Mouse (Mus musculus) CH12.LX (cell line): ENCODE measurements around the gene Safb2. TPM values are rescaled to one million over a fixed set of nuclear protein-coding genes. Genes with fewer than 3 reads are reported as not detected.
A peak's percentile ranks its signal among the peaks of the same experiment; 100 is the strongest.

ENCODE experiments used
- DNase-seq: peaks from one replicate; pipeline ENCODE4 v3.0.0-alpha.2; 2013; ENCODE audit errors: extremely low read depth
- H3K27ac ChIP-seq: 2 replicates; pipeline ENCODE4 v1.5.1; 2012; ENCODE audit warnings: low read depth, mild to moderate bottlenecking, control low read depth, moderate library complexity; ENCODE audit not compliant: insufficient read depth
- H3K27me3 ChIP-seq: replicated peaks from 2 replicates; pipeline ENCODE3; 2012; ENCODE audit warnings: inconsistent platforms
- H3K36me3 ChIP-seq, 2 experiments: replicated peaks in 1 of 2; 2 replicates each; pipeline versions ENCODE3 to v1.6.1; 2012; ENCODE audit warnings: inconsistent platforms in 1 of 2, low read length in 1 of 2, mild to moderate bottlenecking in 1 of 2, mixed read lengths in 1 of 2, moderate library complexity in 1 of 2; ENCODE audit not compliant: control insufficient read depth in 1 of 2, insufficient read depth in 1 of 2
- H3K4me1 ChIP-seq, 2 experiments: 2 replicates each; pipeline ENCODE4 v1.6.1; 2012; ENCODE audit warnings: inconsistent platforms in 1 of 2, moderate library complexity in 1 of 2; ENCODE audit not compliant: insufficient read depth in 2 of 2, control insufficient read depth in 1 of 2
- H3K4me2 ChIP-seq: 2 replicates; pipeline ENCODE4 v1.6.1; 2012; ENCODE audit warnings: low read depth, mild to moderate bottlenecking, control low read depth; ENCODE audit not compliant: poor library complexity, insufficient read depth, severe bottlenecking
- H3K4me3 ChIP-seq, 3 experiments: fragments of 150-350 bp in 1 of 3; sonication (generic) in 1 of 3; replicated peaks in 1 of 3; 2 replicates each; pipeline versions ENCODE3 to v1.5.1; 2011 to 2012; ENCODE audit warnings: low read depth in 2 of 3, low read length in 2 of 3, mild to moderate bottlenecking in 2 of 3, moderate library complexity in 2 of 3, control low read depth in 1 of 3, improper control_type of control experiment in 1 of 3, inconsistent platforms in 1 of 3, mixed read lengths in 1 of 3; ENCODE audit not compliant: poor library complexity in 1 of 3
- H3K79me2 ChIP-seq: replicated peaks from 2 replicates; pipeline ENCODE4 v1.6.1; 2012; ENCODE audit warnings: mild to moderate bottlenecking, moderate library complexity; ENCODE audit not compliant: control insufficient read depth, poor library complexity, insufficient read depth, severe bottlenecking; ENCODE audit errors: extremely low read depth
- H3K9ac ChIP-seq: 2 replicates; pipeline ENCODE4 v1.6.1; 2012; ENCODE audit warnings: low read depth, mild to moderate bottlenecking, control low read depth, moderate library complexity; ENCODE audit not compliant: insufficient read depth
- H3K9me3 ChIP-seq: replicated peaks from 2 replicates; pipeline ENCODE3; 2012; ENCODE audit warnings: low read length, inconsistent platforms, mixed read lengths
- CTCF ChIP-seq, 2 experiments: IDR thresholded peaks in 1 of 2; conservative IDR thresholded peaks in 1 of 2; 2 replicates each; pipeline ENCODE4 v1.5.1; 2011 to 2012; ENCODE audit warnings: low read depth in 2 of 2, low read length in 2 of 2, improper control_type of control experiment in 1 of 2, inconsistent platforms in 1 of 2, mild to moderate bottlenecking in 1 of 2, moderate library complexity in 1 of 2
- E2F4 ChIP-seq: IDR thresholded peaks from 2 replicates; pipeline ENCODE4 v1.6.1; 2011; ENCODE audit warnings: low read depth, low read length, improper control_type of control experiment; ENCODE audit not compliant: insufficient replicate concordance
- EP300 ChIP-seq: IDR thresholded peaks from 2 replicates; pipeline ENCODE4 v1.6.1; 2011; ENCODE audit warnings: low read length, improper control_type of control experiment
- HCFC1 ChIP-seq: IDR thresholded peaks from 2 replicates; pipeline ENCODE4 v1.6.1; 2012; ENCODE audit warnings: low read depth, mild to moderate bottlenecking, inconsistent platforms, low read length, improper control_type of control experiment
- KAT2A ChIP-seq: IDR thresholded peaks from 2 replicates; pipeline ENCODE4 v1.6.1; 2012; ENCODE audit warnings: low read length, improper control_type of control experiment, inconsistent platforms; ENCODE audit not compliant: insufficient replicate concordance
- MAZ ChIP-seq: IDR thresholded peaks from 2 replicates; pipeline ENCODE4 v1.6.1; 2012; ENCODE audit warnings: low read depth, mild to moderate bottlenecking, inconsistent platforms, low read length, improper control_type of control experiment, moderate library complexity
- MXI1 ChIP-seq: IDR thresholded peaks from 2 replicates; pipeline ENCODE4 v1.6.1; 2011; ENCODE audit warnings: mild to moderate bottlenecking, low read depth, low read length, improper control_type of control experiment
- MYC ChIP-seq: IDR thresholded peaks from 2 replicates; pipeline ENCODE4 v1.6.1; 2011; ENCODE audit warnings: low read depth, mild to moderate bottlenecking, improper control_type of control experiment, low read length
- POLR2AphosphoS2 ChIP-seq: IDR thresholded peaks from 2 replicates; pipeline ENCODE4 v1.6.1; 2011; ENCODE audit warnings: low read depth, low read length, improper control_type of control experiment
- RAD21 ChIP-seq: IDR thresholded peaks from 2 replicates; pipeline ENCODE4 v1.6.1; 2011; ENCODE audit warnings: low read depth, mild to moderate bottlenecking, low read length, improper control_type of control experiment, moderate library complexity
- SMC3 ChIP-seq: IDR thresholded peaks from 2 replicates; pipeline ENCODE4 v1.6.1; 2011; ENCODE audit warnings: low read depth, low read length, improper control_type of control experiment
- TBP ChIP-seq: conservative IDR thresholded peaks from 2 replicates; pipeline ENCODE4 v1.6.1; 2011; ENCODE audit warnings: low read depth, low read length, improper control_type of control experiment
- TCF12 ChIP-seq: IDR thresholded peaks from 2 replicates; pipeline ENCODE4 v1.6.1; 2014; ENCODE audit warnings: low read depth, mild to moderate bottlenecking, inconsistent platforms, low read length, improper control_type of control experiment
- USF1 ChIP-seq: IDR thresholded peaks from 2 replicates; pipeline ENCODE4 v1.6.1; 2014; ENCODE audit warnings: low read depth, mild to moderate bottlenecking, inconsistent platforms, low read length, improper control_type of control experiment
- ZMIZ1 ChIP-seq: IDR thresholded peaks from 2 replicates; pipeline ENCODE4 v1.6.1; 2012; ENCODE audit warnings: low read depth, mild to moderate bottlenecking, inconsistent platforms, low read length, improper control_type of control experiment
- ZNF384 ChIP-seq: IDR thresholded peaks from 2 replicates; pipeline ENCODE4 v1.6.1; 2012; ENCODE audit warnings: low read depth, low read length, improper control_type of control experiment, inconsistent platforms
- dilution Hi-C: fragments of 300-500 bp; cut with MboI; formaldehyde crosslinking; loops from 2 replicates; pipeline ENCODE4 v1.14.3; 2020; ENCODE audit warnings: low sequenced_read_pairs; ENCODE audit not compliant: extremely low pct_unique_long_range_greater_than_20kb, extremely low pct_ligation_motif_present
- in situ Hi-C: fragments of 300-500 bp; cut with MboI; formaldehyde crosslinking; loops from 3 replicates; pipeline ENCODE4 v1.14.3; 2019; ENCODE audit warnings: low sequenced_read_pairs, low pct_ligation_motif_present, low pct_unique_long_range_greater_than_20kb, mixed read lengths
- polyA plus RNA-seq: library from polyadenylated mRNA; unstranded; fragments of >175 nt; gene quantifications from 2 replicates; pipeline ENCODE4 v1.2.1, GENCODE M21; 2012; ENCODE audit warnings: low read depth; ENCODE audit not compliant: insufficient read length
- total RNA-seq, 2 experiments: library from RNA; depleted of rRNA; stranded (reverse); fragments of 300-350 nt in 1 of 2; fragments of >200 nt in 1 of 2; gene quantifications; 2 replicates each; pipeline ENCODE4 v1.2.3; 2012 to 2014

Gene Safb2
- total and polyA plus RNA-seq, 3 experiments, result 13.8 to 170 (median 74.0) TPM

DNA sequence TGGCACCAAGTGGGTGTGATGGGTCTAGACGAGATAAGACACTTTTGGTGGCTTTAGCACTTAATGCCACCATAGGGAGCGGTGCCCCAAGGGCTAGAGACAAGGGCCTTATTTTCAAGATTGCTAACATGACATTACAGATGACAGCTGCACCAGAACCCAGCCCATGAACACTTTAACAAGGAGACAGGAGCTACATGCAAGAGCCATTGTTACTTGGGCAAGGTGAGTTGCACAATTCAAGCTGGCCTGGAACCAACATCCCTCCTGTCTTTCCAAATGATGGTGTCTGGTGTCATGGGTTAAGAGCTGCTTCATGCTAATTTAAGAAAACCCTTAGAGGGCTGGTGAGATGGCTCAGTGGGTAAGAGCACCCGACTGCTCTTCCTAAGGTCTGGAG is 25.0 kb downstream of the Safb2 start:
- H3K4me1 ChIP-seq, result no peaks in the 10 kb centered on the region
- H3K9ac ChIP-seq, result no peak overlapping the region
- dilution Hi-C loops (no loop called here), in situ Hi-C loops (no loop called here)
- no peak overlapping the region for H3K4me3 ChIP-seq
- H3K9me3 ChIP-seq, result no peaks in the 10 kb centered on the region
- H3K36me3 ChIP-seq, result peaks cover 36 to 60% of the 10 kb centered on the region in 2 experiments
- no peak overlapping the region for H3K4me2 ChIP-seq
- no peak overlapping the region for H3K27ac ChIP-seq
- TF ChIP-seq POLR2AphosphoS2, result 0 out of 2 replicates have a peak, but pooled peaks have one; percentile 3
- TF ChIP-seq HCFC1, result no peak
- TF ChIP-seq TBP, result no peak
- no peak for TF ChIP-seq MXI1
- no peaks in the 10 kb centered on the region for H3K27me3 ChIP-seq
- H3K79me2 ChIP-seq, result no peaks in the 10 kb centered on the region
- DNase-seq, result no peak

- in situ Hi-C loops (no loop called here), dilution Hi-C loops (no loop called here)
- peak; percentile 69 for DNase-seq
- TF ChIP-seq MAZ (0 out of 2 replicates have a peak, but pooled peaks have one; percentile 39), RAD21 (peak; percentile 57), TBP (no peak), USF1 (no peak), KAT2A (no peak), E2F4 (no peak), MYC (no peak), ZMIZ1 (peak; percentile 45; the same call in 1 of the 2 replicates), ZNF384 (no peak), SMC3 (peak; percentile 69), CTCF (conservative IDR thresholded peaks at IDR 0.05 in 1 of 2, IDR thresholded peaks at IDR 0.05 in 1 of 2; ENCODE audit: low read depth in 2 of 2, low read length in 2 of 2) (peak; percentile 78 to 85)
- Histone ChIP-seq H3K36me3 (peaks cover 26 to 59% of the 10 kb centered on the region in 2 experiments), H3K4me2 (no peak overlapping the region), H3K79me2 (no peaks in the 10 kb centered on the region), H3K9me3 (no peaks in the 10 kb centered on the region), H3K27ac (no peak overlapping the region), H3K4me1 (no peaks in the 10 kb centered on the region), H3K27me3 (no peaks in the 10 kb centered on the region), H3K4me3 (no peak overlapping the region), H3K9ac (no peak overlapping the region)
These were observed 25.9 kb downstream of the Safb2 start for GRCm38 (mm10) chr17:56558448-56558847.

DNA sequence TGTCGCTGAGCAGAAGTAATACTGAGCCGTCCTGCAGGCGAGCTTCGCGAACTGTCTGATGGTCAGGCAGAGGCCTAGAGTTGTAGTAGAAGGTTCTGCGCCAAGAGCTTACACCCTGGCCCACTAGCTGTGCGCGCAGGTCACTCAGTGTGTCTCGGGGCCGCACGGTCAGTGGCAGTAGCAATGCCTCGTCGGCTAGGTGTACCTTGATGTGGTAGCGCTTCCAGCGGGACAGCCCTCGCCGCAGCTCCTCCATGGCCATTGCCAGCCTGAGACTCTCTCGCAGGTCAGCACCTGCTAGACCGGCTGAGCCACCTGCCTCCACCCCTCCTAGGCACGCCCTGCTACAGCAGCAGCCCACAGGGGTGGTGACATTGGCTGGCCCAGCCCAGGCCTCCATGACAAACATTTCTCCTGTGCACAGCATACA is 30.2 kb downstream of the Safb2 start, which contains the start of gene Gm20219:
TSS of gene Gm20219 (minus strand) at position 266 of the 430 bp plus-strand sequence.
- DNase-seq, result no peak
- no peak within 1 kb of the TSS for H3K4me2 ChIP-seq
- no peak within 1 kb of the TSS for H3K9ac ChIP-seq
- H3K4me1 ChIP-seq, result peaks cover 26 to 33% of the 10 kb centered on the region in 2 experiments
- no peak within 1 kb of the TSS for H3K27ac ChIP-seq
- H3K79me2 ChIP-seq, result no peaks in the 10 kb centered on the region
- no peaks in the 10 kb centered on the region for H3K27me3 ChIP-seq
- H3K4me3 ChIP-seq, result no peak within 1 kb of the TSS
- in situ Hi-C loops, result loop anchor here (5.0 kb wide), 1 partner anchor 197 kb away; no protein-coding TSS in a partner anchor
- TF ChIP-seq EP300 (no peak), TCF12 (no peak), MAZ (no peak)
- dilution Hi-C loops, result no loop called here
- H3K9me3 ChIP-seq, result no peaks in the 10 kb centered on the region
- peaks cover 0 to 25% of the 10 kb centered on the region in 2 experiments for H3K36me3 ChIP-seq
